Mouse (Mus musculus) MEL (cell line): ENCODE data around the gene Stx2.

ENCODE experiments used
- CTCF ChIP-seq, 3 experiments: IDR thresholded peaks in 2 of 3; conservative IDR thresholded peaks in 1 of 3; 2 replicates each; pipeline ENCODE4 v1.5.1; 2011 to 2012; ENCODE audit warnings: low read length in 3 of 3, low read depth in 2 of 3, mild to moderate bottlenecking in 2 of 3, improper control_type of control experiment in 1 of 3, inconsistent platforms in 1 of 3, mixed read lengths in 1 of 3, moderate library complexity in 1 of 3; ENCODE audit not compliant: control insufficient read depth in 1 of 3, insufficient read depth in 1 of 3, poor library complexity in 1 of 3, severe bottlenecking in 1 of 3
- E2F4 ChIP-seq: IDR thresholded peaks from 2 replicates; pipeline ENCODE4 v1.6.1; 2011; ENCODE audit warnings: low read depth, low read length, improper control_type of control experiment, borderline replicate concordance
- GABPA ChIP-seq: IDR thresholded peaks from 2 replicates; pipeline ENCODE4 v1.6.1; 2012; ENCODE audit warnings: low read depth, mild to moderate bottlenecking, inconsistent platforms, low read length, improper control_type of control experiment, moderate library complexity
- GATA1 ChIP-seq: IDR thresholded peaks from 2 replicates; pipeline ENCODE4 v1.6.1; 2011; ENCODE audit warnings: low read depth, low read length, improper control_type of control experiment
- HCFC1 ChIP-seq: IDR thresholded peaks from 2 replicates; pipeline ENCODE4 v1.6.1; 2012; ENCODE audit warnings: low read depth, mild to moderate bottlenecking, inconsistent platforms, low read length, improper control_type of control experiment, moderate library complexity
- MAFK ChIP-seq: IDR thresholded peaks from 2 replicates; pipeline ENCODE4 v1.6.1; 2011; ENCODE audit warnings: low read depth, mild to moderate bottlenecking, low read length, improper control_type of control experiment, borderline replicate concordance
- MAX ChIP-seq: IDR thresholded peaks from 2 replicates; pipeline ENCODE4 v1.6.1; 2011; ENCODE audit warnings: low read length, improper control_type of control experiment
- MYC ChIP-seq: IDR thresholded peaks from 2 replicates; pipeline ENCODE4 v1.6.1; 2011; ENCODE audit warnings: low read depth, mild to moderate bottlenecking, low read length, improper control_type of control experiment, moderate library complexity
- NRF1 ChIP-seq: IDR thresholded peaks from 2 replicates; pipeline ENCODE4 v1.6.1; 2014; ENCODE audit warnings: low read depth, mild to moderate bottlenecking, inconsistent platforms, low read length, improper control_type of control experiment, moderate library complexity; ENCODE audit not compliant: poor library complexity, insufficient read depth, severe bottlenecking
- POLR2A ChIP-seq, 2 experiments: IDR thresholded peaks; 2 replicates each; pipeline ENCODE4 v1.6.1; 2011 to 2012; ENCODE audit warnings: low read length in 2 of 2, mild to moderate bottlenecking in 2 of 2, control low read depth in 1 of 2, improper control_type of control experiment in 1 of 2, low read depth in 1 of 2, moderate library complexity in 1 of 2; ENCODE audit not compliant: control insufficient read depth in 1 of 2, insufficient read depth in 1 of 2, poor library complexity in 1 of 2
- POLR2AphosphoS2 ChIP-seq: IDR thresholded peaks from 2 replicates; pipeline ENCODE4 v1.6.1; 2011; ENCODE audit warnings: low read length, improper control_type of control experiment
- SMC3 ChIP-seq: IDR thresholded peaks from 2 replicates; pipeline ENCODE4 v1.6.1; 2011; ENCODE audit warnings: low read depth, low read length, improper control_type of control experiment
- TAL1 ChIP-seq: IDR thresholded peaks from 2 replicates; pipeline ENCODE4 v1.6.1; 2012; ENCODE audit warnings: mild to moderate bottlenecking, inconsistent platforms, low read length, moderate library complexity, mixed read lengths

- TF ChIP-seq HCFC1 (no peak), CTCF (IDR thresholded peaks at IDR 0.05 in 2 of 3, conservative IDR thresholded peaks at IDR 0.05 in 1 of 3; ENCODE audit: control insufficient read depth in 1 of 3, insufficient read depth in 1 of 3, low read depth in 2 of 3, low read length in 3 of 3, poor library complexity in 1 of 3, severe bottlenecking in 1 of 3) (peak; percentile 22 to 51 (median 23); a peak in 4 of 6 replicates), GABPA (no peak), POLR2A (IDR thresholded peaks at IDR 0.05; ENCODE audit: control insufficient read depth in 1 of 2, insufficient read depth in 1 of 2, low read depth in 1 of 2, low read length in 2 of 2, poor library complexity in 1 of 2) (no peak), MAX (no peak), MYC (no peak), TAL1 (no peak), NRF1 (no peak), E2F4 (no peak), SMC3 (no peak), POLR2AphosphoS2 (no peak), MAFK (no peak), GATA1 (no peak)
Observed at GRCm38 (mm10) chr5:128978957-128979356, 29.4 kb downstream of the Stx2 start.
